Mouse (Mus musculus): ENCODE measurements around the gene Larp4. TPM values are rescaled to one million over a fixed set of nuclear protein-coding genes. Genes with fewer than 3 reads are reported as not detected.

Larp4 gene
- polyA plus RNA-seq, 1 experiment from 2014 or later, result 17.3 TPM

DNA sequence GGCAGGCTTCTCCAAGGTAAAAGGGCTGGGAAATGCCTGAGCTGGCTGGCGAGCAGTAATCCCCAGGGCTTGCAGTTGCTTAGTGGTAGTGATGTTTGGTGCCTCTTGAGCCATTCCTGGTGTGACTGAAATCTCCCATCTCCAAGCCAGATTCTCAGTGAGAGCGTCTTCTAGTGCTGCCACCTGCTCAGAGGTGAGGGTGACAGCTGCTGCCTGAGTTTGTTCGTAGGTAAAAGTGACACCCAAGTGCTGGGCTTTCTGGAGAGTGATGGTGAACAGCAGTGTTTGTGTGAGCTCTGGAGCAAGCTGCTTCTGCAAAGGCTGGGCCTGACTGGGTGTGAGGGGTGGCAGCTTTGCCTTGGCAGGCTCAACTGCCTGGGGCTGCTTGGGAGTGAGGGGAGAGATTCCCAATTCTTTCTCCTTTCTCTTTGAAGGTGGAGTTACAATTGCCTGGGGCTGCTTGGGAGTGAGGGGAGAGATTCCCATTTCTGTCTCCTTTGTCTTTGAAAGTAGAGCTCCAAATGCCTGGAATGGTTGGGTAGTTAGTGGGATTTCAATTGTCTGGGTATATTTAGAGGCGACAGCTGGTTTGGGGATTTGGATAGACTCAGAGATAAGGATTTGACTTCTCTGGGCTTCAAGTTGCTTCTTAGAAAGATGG lies 28.8 kb upstream of the Larp4 start:
- Histone ChIP-seq H3K4me3 (ENCODE audit: low read depth, low read length) (no peak overlapping the region), H3K9ac (replicated peaks) (no peak overlapping the region), H3K27me3 (ENCODE audit: insufficient read depth, low read length) (no peaks in the 10 kb centered on the region), H3K9me3 (ENCODE audit: low read length) (peaks cover 3% of the 10 kb centered on the region; the same call in 1 of the 2 replicates), H3K4me1 (ENCODE audit: insufficient read depth) (no peaks in the 10 kb centered on the region), H3K27ac (ENCODE audit: low read depth) (no peak overlapping the region), H3K4me2 (ENCODE audit: low read depth, low read length) (no peak overlapping the region), H3K36me3 (replicated peaks; ENCODE audit: insufficient read depth, low read length) (no peaks in the 10 kb centered on the region)
- WGBS (ENCODE audit: insufficient replicate concordance), result 69% methylated on average over 4 of the region's 4 CpGs
- DNase-seq, result no peak
- TF ChIP-seq EP300 (IDR thresholded peaks at IDR 0.05; ENCODE audit: low read depth) (no peak), CTCF (IDR thresholded peaks at IDR 0.05; ENCODE audit: low read depth) (no peak)
- no peak for ATAC-seq

DNA sequence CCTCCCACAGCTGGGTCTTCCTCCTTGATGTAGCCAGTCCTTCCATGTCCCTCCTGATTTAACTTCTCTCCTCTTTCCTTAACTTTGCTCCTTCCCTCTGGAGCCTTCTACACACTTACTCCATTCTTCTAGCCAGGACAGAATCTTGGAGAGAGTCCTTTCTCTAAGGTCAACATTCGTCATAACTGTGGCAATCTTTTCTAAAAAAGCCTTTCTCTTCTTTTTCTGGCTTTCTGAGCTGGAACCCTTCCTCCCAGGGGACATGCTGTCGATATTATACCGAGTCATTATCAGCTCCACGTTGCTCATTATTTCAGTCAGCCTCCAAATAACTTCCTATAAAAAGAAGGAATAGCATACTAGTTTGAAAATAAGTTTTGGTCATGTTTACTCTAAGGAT lies 14.5 kb upstream of the Larp4 start:
- H3K27me3 ChIP-seq (ENCODE audit: insufficient read depth, low read length), result no peaks in the 10 kb centered on the region
- no peak overlapping the region for H3K27ac ChIP-seq (ENCODE audit: low read depth)
- TF ChIP-seq CTCF (IDR thresholded peaks at IDR 0.05; ENCODE audit: low read depth), result no peak
- no peak for TF ChIP-seq EP300 (IDR thresholded peaks at IDR 0.05; ENCODE audit: low read depth)
- H3K4me2 ChIP-seq (ENCODE audit: low read depth, low read length), result no peak overlapping the region
- ATAC-seq (no peak), DNase-seq (no peak)
- no peaks in the 10 kb centered on the region for H3K36me3 ChIP-seq (replicated peaks; ENCODE audit: insufficient read depth, low read length)
- whole genome bisulfite sequencing (ENCODE audit: insufficient replicate concordance), result 50% methylated on average over 4 of the region's 4 CpGs
- H3K4me1 ChIP-seq (ENCODE audit: insufficient read depth), result no peaks in the 10 kb centered on the region
- H3K9ac ChIP-seq (replicated peaks), result no peak overlapping the region
- H3K4me3 ChIP-seq (ENCODE audit: low read depth, low read length), result no peak overlapping the region
- H3K9me3 ChIP-seq (ENCODE audit: low read length), result no peaks in the 10 kb centered on the region

- WGBS (ENCODE audit: insufficient replicate concordance), result 75% methylated on average over 8 of the region's 8 CpGs
- Histone ChIP-seq H3K27me3 (ENCODE audit: insufficient read depth, low read length) (no peaks in the 10 kb centered on the region), H3K36me3 (replicated peaks; ENCODE audit: insufficient read depth, low read length) (no peaks in the 10 kb centered on the region), H3K9me3 (ENCODE audit: low read length) (no peaks in the 10 kb centered on the region), H3K4me1 (ENCODE audit: insufficient read depth) (no peaks in the 10 kb centered on the region), H3K4me3 (ENCODE audit: low read depth, low read length) (no peak overlapping the region), H3K4me2 (ENCODE audit: low read depth, low read length) (no peak overlapping the region), H3K9ac (replicated peaks) (no peak overlapping the region), H3K27ac (ENCODE audit: low read depth) (no peak overlapping the region)
- TF ChIP-seq CTCF (IDR thresholded peaks at IDR 0.05; ENCODE audit: low read depth) (no peak), EP300 (IDR thresholded peaks at IDR 0.05; ENCODE audit: low read depth) (no peak)
- DNase-seq (no peak), ATAC-seq (no peak)
These were observed 4.6 kb upstream of the Larp4 start for GRCm38 (mm10) chr15:99965103-99965775.

GRCm38 (mm10) chr15:99966961-99967360 lies 2.9 kb upstream of the Larp4 start, which contains the start of gene Fam186a:
Gene Fam186a, minus strand, starts transcription at chr15:99967061.
- no peaks in the 10 kb centered on the region for H3K9me3 ChIP-seq (ENCODE audit: low read length)
- no peak for TF ChIP-seq EP300 (IDR thresholded peaks at IDR 0.05; ENCODE audit: low read depth)
- no peak for TF ChIP-seq CTCF (IDR thresholded peaks at IDR 0.05; ENCODE audit: low read depth)
- ATAC-seq (no peak), DNase-seq (no peak)
- H3K9ac ChIP-seq (replicated peaks), result no peak within 1 kb of the TSS
- no peak within 1 kb of the TSS for H3K4me3 ChIP-seq (ENCODE audit: low read depth, low read length)
- no peak within 1 kb of the TSS for H3K4me2 ChIP-seq (ENCODE audit: low read depth, low read length)
- no peaks in the 10 kb centered on the region for H3K36me3 ChIP-seq (replicated peaks; ENCODE audit: insufficient read depth, low read length)
- 68% methylated on average over 4 of the region's 4 CpGs for WGBS (ENCODE audit: insufficient replicate concordance)
- H3K4me1 ChIP-seq (ENCODE audit: insufficient read depth), result 0 out of 2 replicates have a peak, but pooled peaks cover 3% of the 10 kb centered on the region
- no peaks in the 10 kb centered on the region for H3K27me3 ChIP-seq (ENCODE audit: insufficient read depth, low read length)
- no peak within 1 kb of the TSS for H3K27ac ChIP-seq (ENCODE audit: low read depth)

- 0 out of 2 replicates have a peak, but pooled peaks cover 8% of the 10 kb centered on the region for H3K4me1 ChIP-seq (ENCODE audit: insufficient read depth)
- WGBS (ENCODE audit: insufficient replicate concordance), result 50% methylated on average over 1 of the region's 1 CpGs
- no peak overlapping the region for H3K4me3 ChIP-seq (ENCODE audit: low read depth, low read length)
- DNase-seq (no peak), ATAC-seq (no peak)
- 0 out of 2 replicates have a peak overlapping the region, but pooled peaks have one; percentile 17 for H3K9ac ChIP-seq (replicated peaks)
- H3K27ac ChIP-seq (ENCODE audit: low read depth), result peak overlapping the region; percentile 75
- H3K9me3 ChIP-seq (ENCODE audit: low read length), result no peaks in the 10 kb centered on the region
- no peak for TF ChIP-seq CTCF (IDR thresholded peaks at IDR 0.05; ENCODE audit: low read depth)
- TF ChIP-seq EP300 (IDR thresholded peaks at IDR 0.05; ENCODE audit: low read depth), result no peak
- no peak overlapping the region for H3K4me2 ChIP-seq (ENCODE audit: low read depth, low read length)
- H3K36me3 ChIP-seq (replicated peaks; ENCODE audit: insufficient read depth, low read length), result no peaks in the 10 kb centered on the region
- no peaks in the 10 kb centered on the region for H3K27me3 ChIP-seq (ENCODE audit: insufficient read depth, low read length)
These were observed 741 bp downstream of the Larp4 start for GRCm38 (mm10) chr15:99970606-99971005.

GRCm38 (mm10) chr15:99972361-99972988 lies 2.6 kb downstream of the Larp4 start:
- ATAC-seq (peak; percentile 94), DNase-seq (peak; percentile 97)
- Histone ChIP-seq H3K4me3 (ENCODE audit: low read depth, low read length) (peak overlapping the region; percentile 82), H3K4me1 (ENCODE audit: insufficient read depth) (0 out of 2 replicates have a peak, but pooled peaks cover 8% of the 10 kb centered on the region), H3K9ac (replicated peaks) (peak overlapping the region; percentile 85), H3K27ac (ENCODE audit: low read depth) (peak overlapping the region; percentile 98), H3K36me3 (replicated peaks; ENCODE audit: insufficient read depth, low read length) (no peaks in the 10 kb centered on the region), H3K4me2 (ENCODE audit: low read depth, low read length) (peak overlapping the region; percentile 73), H3K27me3 (ENCODE audit: insufficient read depth, low read length) (no peaks in the 10 kb centered on the region), H3K9me3 (ENCODE audit: low read length) (no peaks in the 10 kb centered on the region)
- under 1% methylated on average over 50 of the region's 50 CpGs for WGBS (ENCODE audit: insufficient replicate concordance)
- TF ChIP-seq CTCF (IDR thresholded peaks at IDR 0.05; ENCODE audit: low read depth) (no peak), EP300 (IDR thresholded peaks at IDR 0.05; ENCODE audit: low read depth) (peak; percentile 50; the same call in 1 of the 2 replicates)
